Mouse (Mus musculus): ENCODE measurements at regions not wholly inside any gene's neighbourhood (a gene's known extent, or its start where the extent isn't known, plus 50 kb on each side); places are given as distances from the start of the nearest gene placed in this dataset.

- TF ChIP-seq CTCF (IDR thresholded peaks at IDR 0.05; ENCODE audit: low read depth, low read length), result no peak
- TF ChIP-seq POLR2A (IDR thresholded peaks at IDR 0.05; ENCODE audit: extremely low read depth, insufficient read depth, low read length), result no peak
Measured at GRCm38 (mm10) chr12:12684481-12685216, 257.1 kb downstream of the Mycn start.
